Mouse (Mus musculus) heart, postnatal 14 days (tissue): ENCODE results near the gene Fermt2. TPM values are rescaled to one million over a fixed set of nuclear protein-coding genes. Genes with fewer than 3 reads are reported as not detected.
"Not testable (repeated sequence)": the region's sequence is repeated elsewhere in the genome, so short reads cannot be mapped to it uniquely, and the experiment has no call there.

Experiments used
- DNase-seq, 2 experiments: peaks; one replicate each; pipeline ENCODE4 v3.0.0; 2021 to 2022
- intact Hi-C: fragments of 180-260 bp; cut with DNase I; formaldehyde crosslinking; loops from one replicate; pipeline ENCODE4 v1.15.1; 2025
- total RNA-seq, 2 experiments: library from RNA; stranded (reverse); gene quantifications; 2 replicates each; pipeline ENCODE4 v1.2.3; 2021

Gene Fermt2
- total RNA-seq, 2 experiments from 2014 or later = 269 to 291 TPM

- no peak for DNase-seq
- intact Hi-C loops = no loop called here
Observed at GRCm38 (mm10) chr14:45472536-45472935, 57.4 kb downstream of the Fermt2 start.

- intact Hi-C loops = loop anchor here (5.0 kb wide), 1 partner anchor 42 kb away; no protein-coding TSS in a partner anchor
- no peak for DNase-seq
Observed at GRCm38 (mm10) chr14:45469446-45469845, 60.5 kb downstream of the Fermt2 start.

DNA sequence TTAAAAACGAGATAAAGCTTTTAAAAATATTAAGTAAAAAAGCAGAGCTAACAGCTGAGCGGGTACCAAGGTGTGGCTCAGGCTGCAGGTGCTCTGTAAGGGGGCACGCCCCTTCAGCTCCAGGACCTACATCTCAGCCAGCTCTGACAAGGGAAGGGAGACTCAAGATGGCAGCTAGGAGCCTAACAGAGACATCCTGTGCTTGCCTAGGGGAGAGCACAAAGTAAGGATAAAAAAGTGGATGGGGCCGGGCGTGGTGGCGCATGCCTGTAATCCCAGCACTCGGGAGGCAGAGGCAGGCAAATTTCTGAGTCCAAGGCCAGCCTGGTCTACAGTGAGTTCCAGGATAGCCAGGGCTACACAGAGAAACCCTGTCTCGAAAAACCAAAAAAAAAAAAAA is 63.5 kb downstream of the Fermt2 start:
- intact Hi-C loops = loop anchor here (5.0 kb wide), 1 partner anchor 39 kb away; no protein-coding TSS in a partner anchor
- DNase-seq = not testable (repeated sequence)

DNA sequence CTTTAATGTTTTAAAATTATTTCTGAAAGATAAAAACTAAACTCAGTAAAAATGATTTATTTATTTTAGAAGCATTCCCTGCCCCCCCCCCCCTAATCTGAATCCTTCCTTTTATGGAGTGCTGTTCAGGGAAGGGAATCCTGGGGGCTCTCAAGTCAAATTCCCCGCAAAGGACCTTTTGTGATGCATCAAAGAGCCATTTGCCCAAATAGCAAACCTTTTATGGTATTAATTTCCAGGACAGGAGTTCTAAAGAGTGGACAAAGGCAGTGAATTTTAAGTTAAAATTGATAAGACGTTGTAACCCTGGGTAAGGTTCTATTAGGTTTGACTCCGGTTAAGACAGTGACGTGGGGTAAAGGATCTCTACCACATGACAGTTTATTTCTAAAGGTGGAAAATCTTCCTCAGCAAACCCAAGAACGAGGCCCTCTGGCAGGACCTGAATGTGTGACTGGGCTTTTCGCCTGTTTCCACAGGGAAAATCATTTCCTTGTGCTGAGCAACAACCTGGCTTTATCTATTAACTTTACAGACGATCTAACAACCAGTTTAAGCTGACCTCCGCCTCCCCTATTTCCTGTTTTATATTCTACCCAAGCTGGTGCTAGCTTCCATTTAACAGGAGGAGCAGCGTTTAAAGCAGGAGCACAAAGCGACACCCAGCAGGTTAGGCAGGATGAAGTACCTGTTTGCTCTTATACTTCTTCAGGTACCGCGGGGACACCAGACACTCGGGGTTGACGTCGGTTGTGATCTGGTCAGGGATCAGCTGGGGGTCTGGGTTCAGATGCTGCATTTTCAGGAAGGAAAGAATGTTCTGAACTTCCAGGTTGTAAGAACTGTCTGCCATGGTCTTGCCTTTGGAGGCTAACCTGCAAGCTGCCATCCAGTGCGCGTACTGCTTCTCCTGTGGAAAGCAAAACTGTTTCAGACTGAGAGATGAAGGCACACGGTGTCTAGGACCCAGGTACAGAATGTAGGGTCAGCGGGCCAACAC is 65.6 kb downstream of the Fermt2 start:
- intact Hi-C loops = loop anchor here (2.0 to 5.0 kb wide), 2 partner anchors 37 to 64 kb away; no protein-coding TSS in a partner anchor
- no peak for DNase-seq

DNA sequence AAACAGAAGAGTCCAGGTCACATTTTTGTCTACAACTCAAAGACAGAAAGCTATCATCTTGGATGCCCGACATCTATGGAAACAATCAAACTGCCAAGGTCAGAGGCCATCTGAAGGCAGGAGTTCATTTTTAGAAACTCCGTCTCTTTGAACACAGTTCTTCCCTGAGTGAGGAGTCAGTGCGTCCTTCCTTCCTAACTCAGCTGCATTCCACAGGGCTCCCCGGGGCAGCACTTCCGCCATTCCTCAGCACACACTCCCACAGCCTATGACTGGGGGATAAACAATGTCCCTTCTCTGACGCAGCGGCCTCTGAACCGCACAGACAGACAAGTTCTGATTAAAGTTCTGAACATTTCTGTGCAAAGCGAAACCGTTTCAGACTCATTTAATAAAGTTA is 66.3 kb downstream of the Fermt2 start:
- peak; percentile 55 to 59 for DNase-seq
- intact Hi-C loops = no loop called here

DNA sequence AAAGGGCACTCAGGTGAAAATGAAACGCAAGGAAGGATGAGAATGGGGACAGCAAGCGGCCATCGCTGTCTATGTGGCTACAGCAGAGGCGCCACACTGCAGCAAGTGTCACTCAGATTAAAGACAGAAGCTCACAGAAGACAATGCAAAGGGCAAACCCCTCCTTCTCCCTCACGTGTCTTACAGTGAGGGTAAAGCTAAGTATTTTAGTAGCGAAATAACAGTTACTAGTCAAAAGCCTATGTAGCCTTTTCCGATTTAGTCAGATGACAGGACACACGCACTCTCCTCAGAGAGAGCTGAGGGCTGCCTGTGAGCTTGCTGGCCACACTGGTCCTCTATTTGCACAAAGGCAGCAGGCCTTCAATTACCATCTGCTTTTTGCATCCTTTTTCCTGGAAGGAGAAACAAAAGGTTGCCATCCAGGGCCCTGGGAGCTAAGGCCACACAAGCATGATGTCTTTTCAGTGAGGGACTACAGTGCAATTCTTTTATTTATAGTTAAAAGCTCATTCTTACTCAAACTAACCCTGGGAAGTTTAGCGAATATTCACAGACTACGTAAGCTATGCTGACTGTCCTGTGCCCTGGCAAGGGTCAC is 66.9 kb downstream of the Fermt2 start:
- intact Hi-C loops = no loop called here
- no peak for DNase-seq

GRCm38 (mm10) chr14:45462374-45462773 is 67.5 kb downstream of the Fermt2 start:
- DNase-seq = no peak
- intact Hi-C loops = no loop called here

DNA sequence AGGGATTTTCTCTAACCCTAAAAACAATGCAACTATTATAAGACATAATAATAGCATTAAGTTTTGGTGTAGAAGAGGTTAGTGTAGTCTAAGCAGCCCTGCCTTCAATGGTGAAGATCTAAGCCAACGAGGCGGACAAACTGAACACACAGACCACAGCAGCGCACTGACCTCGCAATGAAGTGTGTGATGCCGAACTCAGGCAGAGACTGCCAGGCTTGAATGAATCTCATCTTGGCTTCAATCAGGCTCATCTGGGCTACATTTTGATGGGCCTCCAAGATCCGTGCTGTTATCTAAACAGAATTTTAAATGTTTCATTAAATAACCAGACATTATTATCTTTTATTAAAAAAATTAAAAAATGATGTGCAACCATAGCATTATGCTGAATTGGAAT is 68.0 kb downstream of the Fermt2 start:
- intact Hi-C loops = no loop called here
- no peak for DNase-seq

- DNase-seq = no peak
- intact Hi-C loops = no loop called here
Observed at GRCm38 (mm10) chr14:45460491-45460890, 69.4 kb downstream of the Fermt2 start.

- intact Hi-C loops = no loop called here
- no peak for DNase-seq
Observed at GRCm38 (mm10) chr14:45459877-45460276, 70.0 kb downstream of the Fermt2 start.

DNA sequence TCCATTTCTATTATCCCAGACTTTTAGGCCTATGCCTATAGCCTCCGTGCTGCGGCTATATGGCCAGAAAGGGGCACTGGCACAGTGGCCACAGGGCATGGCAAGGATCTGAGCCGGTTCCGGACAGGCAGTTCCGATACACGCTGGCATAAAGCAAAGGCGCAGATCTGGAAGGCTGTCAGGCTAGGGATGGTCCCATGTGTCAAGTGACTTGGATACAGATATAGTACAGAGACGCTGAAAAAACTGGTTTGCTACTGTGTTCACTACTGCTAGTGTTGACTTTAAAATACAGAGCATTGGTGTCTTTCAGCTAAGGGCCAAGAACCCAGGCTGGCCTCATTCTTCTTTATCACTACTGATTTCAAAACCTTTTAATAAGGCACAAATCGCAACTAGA is 72.9 kb downstream of the Fermt2 start:
- DNase-seq = peak; percentile 53
- intact Hi-C loops = no loop called here

GRCm38 (mm10) chr14:45456502-45456846 is 73.4 kb downstream of the Fermt2 start:
- intact Hi-C loops = no loop called here
- DNase-seq = peak in 1 of 2 experiments; percentile 45

GRCm38 (mm10) chr14:45455651-45456501 is 74.0 kb downstream of the Fermt2 start:
- intact Hi-C loops = no loop called here
- DNase-seq = peak in 1 of 2 experiments; percentile 34

DNA sequence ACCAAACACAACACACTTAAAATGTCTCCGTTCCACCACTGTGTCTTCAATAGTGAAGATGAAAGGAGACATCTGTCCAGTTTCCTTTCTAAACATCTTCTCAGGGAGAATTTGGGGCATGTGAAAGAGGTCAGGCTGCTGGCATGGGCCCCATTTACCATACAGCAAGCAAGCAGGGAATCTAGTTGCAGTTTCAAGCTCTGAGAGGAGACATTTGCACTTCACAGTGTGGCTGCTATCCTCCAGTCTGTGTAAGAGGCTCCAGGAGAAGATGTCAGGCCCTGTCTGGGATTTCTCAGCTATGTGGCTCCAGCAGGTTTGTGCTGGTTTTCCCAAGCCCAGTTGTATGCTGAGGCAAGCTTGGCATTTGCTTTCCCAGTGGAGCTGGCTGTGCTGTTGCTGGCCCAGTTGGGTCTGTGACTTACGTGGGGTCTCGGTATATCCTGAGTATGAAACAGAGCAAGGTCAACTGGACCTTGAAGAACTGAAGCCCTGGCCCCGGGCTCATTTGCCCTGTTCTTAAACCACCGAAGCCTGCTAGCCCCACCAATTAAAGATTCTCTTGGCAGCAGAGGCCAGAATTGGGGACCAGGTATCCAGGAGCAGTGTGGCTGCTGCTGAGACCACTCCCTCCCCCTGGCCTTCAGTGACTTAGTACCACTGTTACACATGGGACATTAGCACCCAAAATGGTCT is 76.2 kb downstream of the Fermt2 start:
- intact Hi-C loops = no loop called here
- DNase-seq = peak in 1 of 2 experiments; percentile 25

GRCm38 (mm10) chr14:45452861-45453512 is 76.9 kb downstream of the Fermt2 start:
- intact Hi-C loops = no loop called here
- peak; percentile 52 to 59 for DNase-seq

DNA sequence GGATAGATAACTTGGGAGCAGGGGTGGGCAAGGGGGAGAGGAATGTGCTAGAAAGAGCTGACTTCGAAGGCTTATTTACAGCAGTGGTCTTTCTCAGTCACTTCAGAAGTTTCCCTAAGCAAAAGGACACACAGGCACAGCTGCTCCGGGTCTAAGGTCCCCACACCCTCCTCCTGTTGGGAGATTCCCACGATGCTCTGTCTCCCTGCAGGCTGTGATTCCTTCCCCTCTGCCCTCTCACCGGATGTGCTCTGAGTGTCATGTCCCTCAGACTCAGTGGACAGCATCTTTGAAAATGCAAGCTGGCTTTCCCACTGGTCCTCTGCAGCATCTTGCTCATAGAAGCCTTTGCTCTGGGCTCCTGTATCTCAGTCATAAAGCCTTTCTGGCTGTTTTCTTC is 77.8 kb downstream of the Fermt2 start:
- DNase-seq = peak in 1 of 2 experiments; percentile 39
- intact Hi-C loops = no loop called here

GRCm38 (mm10) chr14:45451090-45451489 is 78.8 kb downstream of the Fermt2 start:
- DNase-seq = no peak
- intact Hi-C loops = no loop called here

- no peak for DNase-seq
- intact Hi-C loops = no loop called here
Observed at GRCm38 (mm10) chr14:45446777-45447176, 83.1 kb downstream of the Fermt2 start.

DNA sequence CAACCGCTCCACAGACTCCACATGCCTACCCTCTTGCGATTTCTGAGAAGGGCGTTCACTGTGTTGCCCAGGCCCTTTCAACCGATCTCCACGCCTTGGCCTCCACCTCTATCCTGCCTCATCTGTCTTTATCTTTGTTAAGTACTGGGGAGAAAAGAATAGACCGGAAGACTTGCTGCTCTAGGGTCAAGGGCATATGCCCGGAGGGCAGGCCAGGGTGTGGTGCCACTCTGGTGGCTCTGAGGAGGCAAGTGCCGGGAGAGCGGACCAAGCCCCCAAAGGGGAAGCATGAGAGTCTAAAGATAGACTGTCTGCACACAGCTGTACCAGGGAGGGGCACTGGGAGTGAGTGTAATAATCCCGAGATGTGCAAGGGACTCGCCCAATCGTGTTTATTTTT is 84.5 kb downstream of the Fermt2 start:
- peak; percentile 34 to 53 for DNase-seq
- intact Hi-C loops = no loop called here

DNA sequence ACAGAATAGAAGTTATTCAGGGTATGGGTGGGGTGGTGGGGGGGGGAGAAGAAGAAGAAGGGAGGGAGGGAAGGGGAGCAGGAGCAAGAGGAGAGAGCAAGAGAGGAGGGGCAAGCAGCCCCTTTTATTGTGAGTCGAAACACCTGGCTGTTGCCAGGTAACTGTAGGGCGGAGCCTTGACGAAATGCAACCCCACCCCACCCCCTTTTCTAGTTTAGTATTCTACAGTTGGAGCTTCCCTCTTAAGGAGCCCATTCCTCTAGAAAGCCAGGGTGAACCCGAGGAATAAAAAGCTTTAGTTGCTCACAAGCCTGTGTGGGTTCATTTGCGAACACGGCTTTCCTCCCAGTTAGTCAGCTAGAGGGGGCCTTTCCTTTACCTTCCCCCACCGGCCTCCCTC is 85.0 kb downstream of the Fermt2 start:
- DNase-seq = no peak
- intact Hi-C loops = no loop called here
